Mouse (Mus musculus) forebrain, embryonic 13.5 days (tissue): Measurements from ENCODE around the gene Hmox2. TPM values are rescaled to one million over a fixed set of nuclear protein-coding genes. Genes with fewer than 3 reads are reported as not detected.

Experiments used
- ATAC-seq: fragments of 200-750 bp; cut with Nextera tagmentation; 2 replicates; pipeline ENCODE4 v1.8.0; 2017
- H3K27ac ChIP-seq: fragments of 300-500 bp; sonication (generic); 2 replicates; pipeline ENCODE4 v1.5.1; 2015; ENCODE audit warnings: inconsistent platforms, mild to moderate bottlenecking, moderate library complexity
- H3K27me3 ChIP-seq: fragments of 300-500 bp; sonication (generic); 2 replicates; pipeline ENCODE4 v1.6.1; 2015; ENCODE audit warnings: mild to moderate bottlenecking, inconsistent platforms
- H3K36me3 ChIP-seq: fragments of 300-500 bp; sonication (generic); 2 replicates; pipeline ENCODE4 v1.6.1; 2015; ENCODE audit warnings: mild to moderate bottlenecking, inconsistent platforms; ENCODE audit not compliant: poor library complexity, severe bottlenecking
- H3K4me1 ChIP-seq: fragments of 300-500 bp; sonication (generic); 2 replicates; pipeline ENCODE4 v1.6.1; 2015; ENCODE audit warnings: inconsistent platforms
- H3K4me2 ChIP-seq: fragments of 300-500 bp; sonication (generic); 2 replicates; pipeline ENCODE4 v1.6.1; 2015; ENCODE audit warnings: inconsistent platforms, mild to moderate bottlenecking, moderate library complexity
- H3K4me3 ChIP-seq: fragments of 300-500 bp; sonication (generic); 2 replicates; pipeline ENCODE4 v1.5.1; 2015; ENCODE audit warnings: mild to moderate bottlenecking, inconsistent platforms
- H3K9ac ChIP-seq: fragments of 300-500 bp; sonication (generic); 2 replicates; pipeline ENCODE4 v1.6.1; 2015; ENCODE audit warnings: mild to moderate bottlenecking, inconsistent platforms
- H3K9me3 ChIP-seq: fragments of 300-500 bp; sonication (generic); replicated peaks from 2 replicates; pipeline ENCODE4 v1.6.1; 2016; ENCODE audit warnings: inconsistent platforms
- WGBS: fragments of 180-500 bp; shearing (Covaris S2); methylation state at CpG from one replicate; pipeline ENCODE4 v1.1.7; 2015; 5-methylcytosine and 5-hydroxymethylcytosine counted together
- polyA plus RNA-seq: library from polyadenylated mRNA; unstranded; fragments of >200 nt; fragmentation: Nextera tagmentation; extraction: Ambion mirVana; gene quantifications from 2 replicates; pipeline ENCODE4 v1.2.1, GENCODE M21; 2015

Hmox2 gene
- polyA plus RNA-seq, 1 experiment from 2014 or later: 77.0 TPM

DNA sequence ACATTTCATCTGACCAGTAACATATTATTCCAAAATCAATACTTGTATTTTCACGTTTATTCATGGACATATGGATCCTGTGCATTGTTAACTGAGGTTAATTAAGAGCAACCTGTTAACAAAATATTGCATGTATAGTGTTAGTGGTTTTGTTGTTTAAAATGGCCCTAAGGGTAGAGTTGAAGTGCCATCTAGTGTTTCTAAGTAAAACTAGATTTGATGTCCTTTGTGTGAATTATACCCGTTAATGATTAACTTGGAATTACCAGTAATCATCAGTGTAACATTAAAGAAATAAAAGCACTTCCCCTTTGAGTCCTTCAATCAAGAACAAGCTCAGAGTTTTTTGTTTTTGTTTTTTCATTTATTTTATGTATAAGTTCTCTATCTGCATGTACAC, 65.2 kb downstream of the Hmox2 start:
- 70% methylated on average over 2 of the region's 2 CpGs for WGBS
- H3K4me3 ChIP-seq: no peak overlapping the region
- no peaks in the 10 kb centered on the region for H3K36me3 ChIP-seq
- peaks cover 21% of the 10 kb centered on the region for H3K4me1 ChIP-seq
- no peak overlapping the region for H3K27ac ChIP-seq
- H3K9ac ChIP-seq: no peak overlapping the region
- H3K27me3 ChIP-seq: no peaks in the 10 kb centered on the region
- H3K4me2 ChIP-seq: no peak overlapping the region
- ATAC-seq: no peak
- H3K9me3 ChIP-seq: no peaks in the 10 kb centered on the region

DNA sequence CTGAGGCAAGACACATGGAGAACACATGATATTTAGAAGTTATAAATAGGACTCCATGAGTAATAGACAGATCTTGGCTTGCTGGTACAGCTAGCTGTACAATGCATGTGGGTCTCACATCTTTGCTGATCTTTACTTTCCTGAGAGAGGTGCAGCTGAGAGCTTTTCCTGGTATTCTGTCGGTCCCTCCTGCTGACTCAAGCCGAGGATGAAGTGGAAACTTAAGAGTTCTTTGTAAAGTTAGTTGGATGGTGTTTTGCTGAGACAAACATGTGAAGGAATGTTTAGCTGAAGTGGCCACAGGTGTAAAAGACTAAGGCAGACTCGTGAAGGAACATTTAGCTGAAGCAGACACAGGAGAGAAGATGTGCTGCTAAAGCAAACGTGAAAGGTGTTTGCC, 70.5 kb downstream of the Hmox2 start:
- Histone ChIP-seq H3K9me3 (no peaks in the 10 kb centered on the region), H3K27ac (no peak overlapping the region), H3K4me1 (no peaks in the 10 kb centered on the region), H3K9ac (no peak overlapping the region), H3K4me3 (no peak overlapping the region), H3K36me3 (no peaks in the 10 kb centered on the region), H3K27me3 (no peaks in the 10 kb centered on the region), H3K4me2 (no peak overlapping the region)
- 86% methylated on average over 4 of the region's 4 CpGs for WGBS
- no peak for ATAC-seq

Other genes starting within 250 kb of the Hmox2 start
- 25.2 and 30.2 TPM in 2 replicates for gene Srl, start 184.5 kb upstream of the Hmox2 start, polyA plus RNA-seq
- 15.7 and 17.3 TPM in 2 replicates for gene Tfap4, start 166.5 kb upstream of the Hmox2 start, polyA plus RNA-seq
- gene Glis2, start 131.6 kb upstream of the Hmox2 start, polyA plus RNA-seq: 16.7 and 19.4 TPM in 2 replicates
- gene Pam16, start 101.4 kb upstream of the Hmox2 start, polyA plus RNA-seq: 142 and 149 TPM in 2 replicates
- 2.3 and 2.7 TPM in 2 replicates for gene Vasn, start 86.4 kb upstream of the Hmox2 start, polyA plus RNA-seq
- gene Dnaja3, start 86.4 kb upstream of the Hmox2 start, polyA plus RNA-seq: 48.0 and 53.2 TPM in 2 replicates
- 19.4 and 20.1 TPM in 2 replicates for gene Coro7, start 46.6 kb upstream of the Hmox2 start, polyA plus RNA-seq
- 158 and 173 TPM in 2 replicates for gene Nmral1, start 7.0 kb upstream of the Hmox2 start, polyA plus RNA-seq
- 92.2 and 103 TPM in 2 replicates for gene Cdip1, start 63.9 kb downstream of the Hmox2 start, polyA plus RNA-seq
- gene 4930562C15Rik, start 109.1 kb downstream of the Hmox2 start, polyA plus RNA-seq: 0.37 and 0.39 TPM in 2 replicates
- 33.9 and 35.1 TPM in 2 replicates for gene Ubald1, start 154.0 kb downstream of the Hmox2 start, polyA plus RNA-seq
- 79.0 and 86.4 TPM in 2 replicates for gene Mgrn1, start 159.9 kb downstream of the Hmox2 start, polyA plus RNA-seq
- 134 and 142 TPM in 2 replicates for gene Nudt16l1, start 212.4 kb downstream of the Hmox2 start, polyA plus RNA-seq
- gene Anks3, start 237.8 kb downstream of the Hmox2 start, polyA plus RNA-seq: 64.1 and 75.8 TPM in 2 replicates